Mouse (Mus musculus): Measurements from ENCODE around the gene Gm853. TPM values are rescaled to one million over a fixed set of nuclear protein-coding genes. Genes with fewer than 3 reads are reported as not detected.

The Gm853 gene
- polyA plus RNA-seq, 1 experiment from 2014 or later: not detected

- Histone ChIP-seq H3K27ac (ENCODE audit: low read depth) (no peak overlapping the region), H3K9me3 (ENCODE audit: low read depth, low read length) (no peaks in the 10 kb centered on the region), H3K4me3 (ENCODE audit: low read depth, low read length) (no peak overlapping the region), H3K4me1 (ENCODE audit: insufficient read depth) (no peaks in the 10 kb centered on the region), H3K27me3 (ENCODE audit: insufficient read depth, low read length) (peaks cover 14% of the 10 kb centered on the region), H3K36me3 (ENCODE audit: insufficient read depth) (no peaks in the 10 kb centered on the region), H3K4me2 (no peak overlapping the region), H3K9ac (no peak overlapping the region)
- TF ChIP-seq CTCF (IDR thresholded peaks at IDR 0.05; ENCODE audit: low read depth): no peak
- 64% methylated on average over 13 of the region's 13 CpGs for WGBS
- DNase-seq: no peak
- no peak for ATAC-seq (ENCODE audit: insufficient read depth)
Observed at GRCm38 (mm10) chr4:130195924-130196323, 26.3 kb downstream of the Gm853 start.

- Histone ChIP-seq H3K27me3 (ENCODE audit: insufficient read depth, low read length) (no peaks in the 10 kb centered on the region; the same call in 1 of the 2 replicates), H3K9ac (no peak overlapping the region), H3K4me1 (ENCODE audit: insufficient read depth) (no peaks in the 10 kb centered on the region), H3K27ac (ENCODE audit: low read depth) (no peak overlapping the region), H3K36me3 (ENCODE audit: insufficient read depth) (no peaks in the 10 kb centered on the region), H3K9me3 (ENCODE audit: low read depth, low read length) (no peaks in the 10 kb centered on the region), H3K4me3 (ENCODE audit: low read depth, low read length) (no peak overlapping the region), H3K4me2 (no peak overlapping the region)
- ATAC-seq (ENCODE audit: insufficient read depth): no peak
- 34% methylated on average over 9 of the region's 9 CpGs for WGBS
- no peak for DNase-seq
- TF ChIP-seq CTCF (IDR thresholded peaks at IDR 0.05; ENCODE audit: low read depth): no peak
Observed at GRCm38 (mm10) chr4:130192266-130192665, 29.9 kb downstream of the Gm853 start.

GRCm38 (mm10) chr4:130189606-130190005, 32.6 kb downstream of the Gm853 start:
- no peaks in the 10 kb centered on the region for H3K9me3 ChIP-seq (ENCODE audit: low read depth, low read length)
- H3K4me2 ChIP-seq: no peak overlapping the region
- H3K27ac ChIP-seq (ENCODE audit: low read depth): no peak overlapping the region
- no peak for TF ChIP-seq CTCF (IDR thresholded peaks at IDR 0.05; ENCODE audit: low read depth)
- H3K9ac ChIP-seq: no peak overlapping the region
- ATAC-seq (ENCODE audit: insufficient read depth) (peak; percentile 24; the same call in 1 of the 2 replicates), DNase-seq (no peak)
- WGBS: 59% methylated on average over 7 of the region's 7 CpGs
- H3K36me3 ChIP-seq (ENCODE audit: insufficient read depth): no peaks in the 10 kb centered on the region
- H3K4me3 ChIP-seq (ENCODE audit: low read depth, low read length): no peak overlapping the region
- H3K4me1 ChIP-seq (ENCODE audit: insufficient read depth): no peaks in the 10 kb centered on the region
- no peaks in the 10 kb centered on the region for H3K27me3 ChIP-seq (ENCODE audit: insufficient read depth, low read length)

DNA sequence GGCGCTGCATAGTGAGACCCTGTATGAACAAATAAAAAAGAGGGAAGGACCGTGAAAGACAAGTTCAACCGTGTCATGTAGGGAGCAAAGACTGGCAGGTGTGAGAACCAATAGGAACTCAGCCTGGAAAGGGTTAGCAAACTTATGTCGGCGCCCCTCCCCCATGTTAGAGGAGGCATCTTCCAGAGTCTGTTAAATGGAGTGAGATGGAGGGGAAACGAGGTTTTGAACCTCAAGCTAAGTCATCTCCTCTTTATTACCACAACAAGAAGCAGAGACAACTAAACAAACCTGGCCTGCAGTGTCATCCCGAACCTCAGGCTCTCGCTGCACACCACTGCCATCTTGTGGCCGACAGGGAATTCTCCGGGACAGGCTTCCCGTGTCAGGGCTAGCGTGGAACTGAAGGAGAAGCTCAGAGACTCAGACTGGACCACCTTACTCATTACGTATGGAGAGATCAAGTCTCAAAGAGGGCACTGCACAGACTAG, 33.3 kb downstream of the Gm853 start:
- Histone ChIP-seq H3K4me2 (peak overlapping the region; percentile 39), H3K4me1 (ENCODE audit: insufficient read depth) (no peaks in the 10 kb centered on the region), H3K9ac (no peak overlapping the region), H3K9me3 (ENCODE audit: low read depth, low read length) (no peaks in the 10 kb centered on the region), H3K4me3 (ENCODE audit: low read depth, low read length) (no peak overlapping the region), H3K36me3 (ENCODE audit: insufficient read depth) (no peaks in the 10 kb centered on the region), H3K27ac (ENCODE audit: low read depth) (no peak overlapping the region), H3K27me3 (ENCODE audit: insufficient read depth, low read length) (no peaks in the 10 kb centered on the region)
- ATAC-seq (ENCODE audit: insufficient read depth) (peak; percentile 69), DNase-seq (peak; percentile 92)
- WGBS: 2% methylated on average over 13 of the region's 13 CpGs
- peak; percentile 98 for TF ChIP-seq CTCF (IDR thresholded peaks at IDR 0.05; ENCODE audit: low read depth)

- TF ChIP-seq CTCF (IDR thresholded peaks at IDR 0.05; ENCODE audit: low read depth): no peak
- Histone ChIP-seq H3K27me3 (ENCODE audit: insufficient read depth, low read length) (no peaks in the 10 kb centered on the region), H3K27ac (ENCODE audit: low read depth) (no peak overlapping the region), H3K9ac (no peak overlapping the region), H3K4me1 (ENCODE audit: insufficient read depth) (no peaks in the 10 kb centered on the region), H3K4me2 (no peak overlapping the region), H3K4me3 (ENCODE audit: low read depth, low read length) (no peak overlapping the region), H3K36me3 (ENCODE audit: insufficient read depth) (no peaks in the 10 kb centered on the region), H3K9me3 (ENCODE audit: low read depth, low read length) (no peaks in the 10 kb centered on the region)
- 37% methylated on average over 12 of the region's 12 CpGs for WGBS
- ATAC-seq (ENCODE audit: insufficient read depth) (no peak), DNase-seq (peak; percentile 72)
Observed at GRCm38 (mm10) chr4:130186891-130187290, 35.3 kb downstream of the Gm853 start.

GRCm38 (mm10) chr4:130186450-130186849, 35.8 kb downstream of the Gm853 start:
- Histone ChIP-seq H3K27ac (ENCODE audit: low read depth) (no peak overlapping the region), H3K27me3 (ENCODE audit: insufficient read depth, low read length) (no peaks in the 10 kb centered on the region), H3K4me2 (no peak overlapping the region), H3K36me3 (ENCODE audit: insufficient read depth) (no peaks in the 10 kb centered on the region), H3K9me3 (ENCODE audit: low read depth, low read length) (no peaks in the 10 kb centered on the region), H3K4me3 (ENCODE audit: low read depth, low read length) (no peak overlapping the region), H3K9ac (no peak overlapping the region), H3K4me1 (ENCODE audit: insufficient read depth) (peaks cover 4% of the 10 kb centered on the region; the same call in 1 of the 2 replicates)
- no peak for ATAC-seq (ENCODE audit: insufficient read depth)
- no peak for TF ChIP-seq CTCF (IDR thresholded peaks at IDR 0.05; ENCODE audit: low read depth)
- no peak for DNase-seq
- WGBS: 67% methylated on average over 9 of the region's 9 CpGs

GRCm38 (mm10) chr4:130183879-130184278, 38.3 kb downstream of the Gm853 start:
- Histone ChIP-seq H3K36me3 (ENCODE audit: insufficient read depth) (no peaks in the 10 kb centered on the region), H3K4me1 (ENCODE audit: insufficient read depth) (peaks cover 6% of the 10 kb centered on the region; the same call in 1 of the 2 replicates), H3K27ac (ENCODE audit: low read depth) (no peak overlapping the region), H3K4me3 (ENCODE audit: low read depth, low read length) (no peak overlapping the region), H3K9ac (no peak overlapping the region), H3K4me2 (no peak overlapping the region), H3K27me3 (ENCODE audit: insufficient read depth, low read length) (no peaks in the 10 kb centered on the region), H3K9me3 (ENCODE audit: low read depth, low read length) (no peaks in the 10 kb centered on the region)
- TF ChIP-seq CTCF (IDR thresholded peaks at IDR 0.05; ENCODE audit: low read depth): no peak
- ATAC-seq (ENCODE audit: insufficient read depth): no peak
- no peak for DNase-seq
- WGBS: 87% methylated on average over 5 of the region's 5 CpGs
